Mouse (Mus musculus) embryonic facial prominence, embryonic 12.5 days (tissue): ENCODE results near the gene Ern1. TPM values are rescaled to one million over a fixed set of nuclear protein-coding genes. Genes with fewer than 3 reads are reported as not detected.

Source experiments
- ATAC-seq: fragments of 200-750 bp; cut with Nextera tagmentation; 2 replicates; pipeline ENCODE4 v1.8.0; 2017; ENCODE audit not compliant: insufficient number of reproducible peaks, insufficient read depth, low FRiP score, low TSS enrichment
- H3K27ac ChIP-seq: fragments of 300-500 bp; sonication (generic); 2 replicates; pipeline ENCODE4 v1.5.1; 2016; ENCODE audit warnings: mild to moderate bottlenecking
- H3K27me3 ChIP-seq: fragments of 300-500 bp; sonication (generic); 2 replicates; pipeline ENCODE4 v1.6.1; 2016; ENCODE audit warnings: mild to moderate bottlenecking, moderate library complexity
- H3K36me3 ChIP-seq: fragments of 300-500 bp; sonication (generic); 2 replicates; pipeline ENCODE4 v1.6.1; 2016; ENCODE audit warnings: mild to moderate bottlenecking
- H3K4me1 ChIP-seq: fragments of 300-500 bp; sonication (generic); 2 replicates; pipeline ENCODE4 v1.6.1; 2016
- H3K4me2 ChIP-seq: fragments of 300-500 bp; sonication (generic); replicated peaks from 2 replicates; pipeline ENCODE4 v1.6.1; 2016; ENCODE audit warnings: mild to moderate bottlenecking, moderate library complexity
- H3K4me3 ChIP-seq: fragments of 300-500 bp; sonication (generic); 2 replicates; pipeline ENCODE4 v1.5.1; 2016; ENCODE audit warnings: mild to moderate bottlenecking
- H3K9ac ChIP-seq: fragments of 300-500 bp; sonication (generic); 2 replicates; pipeline ENCODE4 v1.6.1; 2016; ENCODE audit warnings: mild to moderate bottlenecking, moderate library complexity
- H3K9me3 ChIP-seq: fragments of 300-500 bp; sonication (generic); 2 replicates; pipeline ENCODE4 v1.6.1; 2016; ENCODE audit warnings: mild to moderate bottlenecking, moderate library complexity
- WGBS: fragments of 180-500 bp; shearing (Covaris S2); methylation state at CpG from one replicate; pipeline ENCODE4 v1.1.7; 2016; 5-methylcytosine and 5-hydroxymethylcytosine counted together
- polyA plus RNA-seq: library from polyadenylated mRNA; unstranded; fragments of >200 nt; fragmentation: Nextera tagmentation; extraction: Ambion mirVana; gene quantifications from 2 replicates; pipeline ENCODE4 v1.2.1, GENCODE M21; 2016

Gene Ern1
- polyA plus RNA-seq = 6.4 and 8.1 TPM in 2 replicates

GRCm38 (mm10) chr11:106487733-106488115 lies at the start of gene Ern1:
Ern1 (minus strand) TSS chr11:106487852.
- under 1% methylated on average over 28 of the region's 28 CpGs for WGBS
- Histone ChIP-seq H3K27ac (peak within 1 kb of the TSS; percentile 83), H3K4me3 (peak within 1 kb of the TSS; percentile 94), H3K36me3 (no peaks in the 10 kb centered on the region), H3K4me1 (peaks cover 3% of the 10 kb centered on the region), H3K9ac (peak within 1 kb of the TSS; percentile 85), H3K4me2 (peak within 1 kb of the TSS; percentile 83), H3K9me3 (no peaks in the 10 kb centered on the region), H3K27me3 (no peaks in the 10 kb centered on the region)
- peak; percentile 93 for ATAC-seq

- 74% methylated on average over 11 of the region's 11 CpGs for WGBS
- Histone ChIP-seq H3K4me2 (no peak overlapping the region), H3K27ac (no peak overlapping the region), H3K4me1 (peaks cover 13% of the 10 kb centered on the region), H3K27me3 (no peaks in the 10 kb centered on the region), H3K9ac (no peak overlapping the region), H3K4me3 (no peak overlapping the region), H3K9me3 (no peaks in the 10 kb centered on the region), H3K36me3 (0 out of 2 replicates have a peak, but pooled peaks cover 3% of the 10 kb centered on the region)
- ATAC-seq = no peak
Measured at GRCm38 (mm10) chr11:106536253-106536912, 48.7 kb upstream of the Ern1 start.

GRCm38 (mm10) chr11:106535660-106536252 lies 48.1 kb upstream of the Ern1 start:
- Histone ChIP-seq H3K4me1 (peaks cover 13% of the 10 kb centered on the region), H3K27ac (no peak overlapping the region), H3K4me2 (no peak overlapping the region), H3K9ac (no peak overlapping the region), H3K36me3 (peaks cover 3% of the 10 kb centered on the region; the same call in 1 of the 2 replicates), H3K9me3 (no peaks in the 10 kb centered on the region), H3K4me3 (no peak overlapping the region), H3K27me3 (no peaks in the 10 kb centered on the region)
- ATAC-seq = no peak
- 83% methylated on average over 9 of the region's 9 CpGs for WGBS

- Histone ChIP-seq H3K36me3 (peaks cover 3% of the 10 kb centered on the region; the same call in 1 of the 2 replicates), H3K9ac (no peak overlapping the region), H3K4me1 (peaks cover 13% of the 10 kb centered on the region), H3K27me3 (no peaks in the 10 kb centered on the region), H3K27ac (no peak overlapping the region), H3K9me3 (no peaks in the 10 kb centered on the region), H3K4me3 (no peak overlapping the region), H3K4me2 (no peak overlapping the region)
- ATAC-seq = no peak
- WGBS = 58% methylated on average over 9 of the region's 9 CpGs
Measured at GRCm38 (mm10) chr11:106532248-106532790, 44.7 kb upstream of the Ern1 start.

GRCm38 (mm10) chr11:106529786-106530185 lies 42.1 kb upstream of the Ern1 start:
- H3K4me1 ChIP-seq = peaks cover 13% of the 10 kb centered on the region
- no peak overlapping the region for H3K27ac ChIP-seq
- no peak overlapping the region for H3K9ac ChIP-seq
- ATAC-seq = no peak
- no peak overlapping the region for H3K4me2 ChIP-seq
- H3K4me3 ChIP-seq = no peak overlapping the region
- WGBS = 62% methylated on average over 5 of the region's 5 CpGs
- H3K9me3 ChIP-seq = no peaks in the 10 kb centered on the region
- peaks cover 3% of the 10 kb centered on the region; the same call in 1 of the 2 replicates for H3K36me3 ChIP-seq
- H3K27me3 ChIP-seq = no peaks in the 10 kb centered on the region

- 84% methylated on average over 4 of the region's 4 CpGs for WGBS
- Histone ChIP-seq H3K36me3 (peaks cover 3% of the 10 kb centered on the region; the same call in 1 of the 2 replicates), H3K4me1 (peaks cover 7% of the 10 kb centered on the region), H3K4me2 (no peak overlapping the region), H3K9ac (no peak overlapping the region), H3K4me3 (no peak overlapping the region), H3K9me3 (no peaks in the 10 kb centered on the region), H3K27me3 (no peaks in the 10 kb centered on the region), H3K27ac (no peak overlapping the region)
- ATAC-seq = no peak
Measured at GRCm38 (mm10) chr11:106529113-106529512, 41.5 kb upstream of the Ern1 start.

GRCm38 (mm10) chr11:106527926-106528325 lies 40.3 kb upstream of the Ern1 start:
- H3K4me1 ChIP-seq = no peaks in the 10 kb centered on the region
- peaks cover 3% of the 10 kb centered on the region; the same call in 1 of the 2 replicates for H3K36me3 ChIP-seq
- no peaks in the 10 kb centered on the region for H3K27me3 ChIP-seq
- no peak for ATAC-seq
- H3K9me3 ChIP-seq = no peaks in the 10 kb centered on the region
- no peak overlapping the region for H3K9ac ChIP-seq
- WGBS = 39% methylated on average over 1 of the region's 1 CpGs
- no peak overlapping the region for H3K27ac ChIP-seq
- H3K4me3 ChIP-seq = no peak overlapping the region
- H3K4me2 ChIP-seq = no peak overlapping the region

GRCm38 (mm10) chr11:106527147-106527821 lies 39.6 kb upstream of the Ern1 start:
- H3K4me2 ChIP-seq = no peak overlapping the region
- H3K4me3 ChIP-seq = no peak overlapping the region
- no peaks in the 10 kb centered on the region for H3K9me3 ChIP-seq
- H3K27me3 ChIP-seq = no peaks in the 10 kb centered on the region
- no peaks in the 10 kb centered on the region for H3K4me1 ChIP-seq
- H3K27ac ChIP-seq = no peak overlapping the region
- H3K36me3 ChIP-seq = peaks cover 3% of the 10 kb centered on the region; the same call in 1 of the 2 replicates
- WGBS = 41% methylated on average over 10 of the region's 10 CpGs
- no peak overlapping the region for H3K9ac ChIP-seq
- ATAC-seq = no peak

GRCm38 (mm10) chr11:106522538-106522937 lies 34.9 kb upstream of the Ern1 start:
- no peak overlapping the region for H3K4me3 ChIP-seq
- WGBS = 43% methylated on average over 3 of the region's 3 CpGs
- no peaks in the 10 kb centered on the region for H3K27me3 ChIP-seq
- no peak overlapping the region for H3K9ac ChIP-seq
- H3K9me3 ChIP-seq = no peaks in the 10 kb centered on the region
- H3K4me1 ChIP-seq = peaks cover 33% of the 10 kb centered on the region
- no peak for ATAC-seq
- no peaks in the 10 kb centered on the region; the same call in 1 of the 2 replicates for H3K36me3 ChIP-seq
- no peak overlapping the region for H3K27ac ChIP-seq
- no peak overlapping the region for H3K4me2 ChIP-seq

- ATAC-seq = no peak
- WGBS = 60% methylated on average over 4 of the region's 4 CpGs
- H3K4me1 ChIP-seq = peaks cover 34% of the 10 kb centered on the region
- no peak overlapping the region for H3K4me3 ChIP-seq
- H3K27me3 ChIP-seq = no peaks in the 10 kb centered on the region
- H3K27ac ChIP-seq = no peak overlapping the region
- no peaks in the 10 kb centered on the region; the same call in 1 of the 2 replicates for H3K36me3 ChIP-seq
- H3K4me2 ChIP-seq = no peak overlapping the region
- no peaks in the 10 kb centered on the region for H3K9me3 ChIP-seq
- no peak overlapping the region for H3K9ac ChIP-seq
Measured at GRCm38 (mm10) chr11:106521612-106522011, 34.0 kb upstream of the Ern1 start.

- WGBS = 31% methylated on average over 3 of the region's 3 CpGs
- H3K27ac ChIP-seq = no peak overlapping the region
- no peak overlapping the region for H3K4me2 ChIP-seq
- no peaks in the 10 kb centered on the region for H3K27me3 ChIP-seq
- H3K36me3 ChIP-seq = no peaks in the 10 kb centered on the region; the same call in 1 of the 2 replicates
- H3K4me3 ChIP-seq = no peak overlapping the region
- ATAC-seq = no peak
- H3K9ac ChIP-seq = no peak overlapping the region
- peaks cover 35% of the 10 kb centered on the region for H3K4me1 ChIP-seq
- H3K9me3 ChIP-seq = no peaks in the 10 kb centered on the region
Measured at GRCm38 (mm10) chr11:106520404-106520803, 32.8 kb upstream of the Ern1 start.
